Mouse (Mus musculus) G1E (cell line): ENCODE data around the gene Hivep3.

Experiments used
- CTCF ChIP-seq: IDR thresholded peaks from 2 replicates; pipeline ENCODE4 v1.5.1; 2012; ENCODE audit warnings: low read depth, low read length, inconsistent platforms, mixed read lengths
- GATA1 ChIP-seq: IDR thresholded peaks from 2 replicates; pipeline ENCODE4 v1.6.1; 2012; ENCODE audit warnings: borderline replicate concordance, low read length, inconsistent platforms, mixed read lengths
- GATA2 ChIP-seq: IDR thresholded peaks from 2 replicates; pipeline ENCODE4 v1.6.1; 2012; ENCODE audit warnings: low read depth, low read length, inconsistent platforms, borderline replicate concordance
- POLR2AphosphoS5 ChIP-seq: IDR thresholded peaks from 2 replicates; pipeline ENCODE4 v1.6.1; 2012; ENCODE audit warnings: low read depth, low read length, inconsistent platforms; ENCODE audit not compliant: insufficient replicate concordance
- TAL1 ChIP-seq: conservative IDR thresholded peaks from 2 replicates; pipeline ENCODE4 v1.6.1; 2012; ENCODE audit warnings: low read depth, low read length, inconsistent platforms, mixed read lengths

- no peak for TF ChIP-seq CTCF
- TF ChIP-seq POLR2AphosphoS5: no peak
- TF ChIP-seq GATA1: no peak
- no peak for TF ChIP-seq TAL1
- no peak for TF ChIP-seq GATA2
These were observed 419.1 kb downstream of the Hivep3 start for GRCm38 (mm10) chr4:120152648-120153047.
